Mouse (Mus musculus) E14TG2a.4 (cell line): Measurements from ENCODE around the gene Lin7c.

Experiments used
- CTCF ChIP-seq: conservative IDR thresholded peaks from 2 replicates; pipeline ENCODE4 v1.5.1; 2014; ENCODE audit warnings: low read length
- NANOG ChIP-seq: IDR thresholded peaks from 2 replicates; pipeline ENCODE4 v1.6.1; 2014; ENCODE audit warnings: borderline replicate concordance, low read length, mixed read lengths

DNA sequence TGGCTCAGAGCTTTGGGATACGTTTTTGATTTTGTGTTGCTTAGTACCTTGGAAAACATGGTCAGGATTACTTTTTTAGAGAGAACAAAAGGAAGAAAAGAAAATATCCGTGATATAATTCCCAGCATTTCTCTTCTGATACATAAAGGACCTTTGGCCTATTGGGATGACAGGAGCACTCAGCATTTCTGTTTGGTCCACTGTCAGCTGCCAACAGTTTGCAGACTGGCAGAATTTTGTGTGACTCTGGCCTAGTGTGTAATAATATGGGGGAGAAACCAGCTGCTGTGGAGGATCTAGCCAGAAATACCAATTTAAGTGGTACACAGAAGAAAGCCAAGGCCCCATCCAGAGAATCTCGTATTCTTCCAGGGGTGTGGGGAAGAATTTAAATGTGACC is 59.7 kb downstream of the Lin7c start:
- TF ChIP-seq CTCF (no peak), NANOG (no peak)
